Mouse (Mus musculus) olfactory bulb, adult 2 months (tissue): ENCODE results near the gene Nupr1l.

Experiments used
- CTCF ChIP-seq: fragments of 200-500 bp; IDR thresholded peaks from 2 replicates; pipeline ENCODE4 v1.5.1; 2012; ENCODE audit warnings: low read depth, mild to moderate bottlenecking, low read length, moderate library complexity; ENCODE audit not compliant: insufficient read depth
- POLR2A ChIP-seq: fragments of 200-500 bp; IDR thresholded peaks from 2 replicates; pipeline ENCODE4 v1.6.1; 2012; ENCODE audit warnings: mild to moderate bottlenecking, low read depth, low read length, moderate library complexity; ENCODE audit not compliant: insufficient read depth

GRCm38 (mm10) chr5:129875098-129875497 is 33.2 kb upstream of the Nupr1l start:
- TF ChIP-seq POLR2A (no peak), CTCF (no peak)
